11 mouse cellular contexts compared by ENCODE assay signal in the genomic region with DNA sequence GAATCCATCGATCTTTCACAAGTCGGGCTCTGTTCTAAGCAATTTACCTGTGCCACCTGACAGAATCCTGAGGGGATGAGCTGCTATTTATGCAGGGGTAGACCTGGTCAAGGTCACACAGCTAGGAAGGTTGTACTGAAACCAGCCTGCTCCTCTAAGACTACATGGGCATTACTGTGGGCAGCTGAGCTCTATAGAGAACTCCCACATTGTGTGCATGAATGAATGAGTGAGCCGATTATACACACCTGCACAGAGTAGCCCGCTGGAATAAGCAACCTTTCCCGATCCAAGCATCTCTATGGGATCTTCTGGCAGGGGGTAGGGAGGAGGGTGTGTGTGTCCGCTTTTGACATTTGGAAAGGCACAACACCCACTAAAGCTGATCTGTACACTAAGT. TPM values are rescaled to one million over a fixed set of nuclear protein-coding genes. Genes with fewer than 3 reads are reported as not detected.
DNase-seq lines count a peak whose midpoint lies in the region; ATAC-seq and TF ChIP-seq lines count a peak whose summit lies in the region.
"Had no signal": no experiment of that assay in that cellular context is flagged by ENCODE, and none has a peak within 500 bp of the region (broad histone marks: within the 10 kb centered on the region; RNA-seq: fewer than 3 reads in every experiment).

No protein-coding gene starts in this region.

- ATAC-seq in kidney, embryonic 14.5 days (ENCODE audit: low FRiP score, low TSS enrichment): peak; percentile 14; the same call in 1 of the 2 replicates
- peak; percentile 23; the same call in 1 of the 2 replicates for ATAC-seq in forebrain, embryonic 16.5 days

- 74% methylated on average over 6 of the region's 6 CpGs for WGBS in kidney, embryonic 14.5 days
- WGBS in forebrain, embryonic 16.5 days: 79% methylated on average over 6 of the region's 6 CpGs
- WGBS in macrophage (ENCODE audit: missing documents): 59% methylated on average over 6 of the region's 6 CpGs

- H3K27me3 ChIP-seq in kidney, embryonic 14.5 days (ENCODE audit: control insufficient read depth, insufficient read depth, low read length): no peaks in the 10 kb centered on the region
- no peaks in the 10 kb centered on the region for H3K27me3 ChIP-seq in forebrain, embryonic 16.5 days (replicated peaks; ENCODE audit: control insufficient read depth, insufficient read depth, low read length)

- intact Hi-C loops in gastrocnemius, adult 2 months (cut with DNase I): no loop called here

- TF ChIP-seq CTCF in cortical plate, adult 2 months (IDR thresholded peaks at IDR 0.05; ENCODE audit: extremely low read depth, insufficient read depth, low read length): no peak
- TF ChIP-seq CTCF in gastrocnemius, adult 2 months (IDR thresholded peaks at IDR 0.05): no peak

- H3K4me2 ChIP-seq in kidney, embryonic 14.5 days (replicated peaks; ENCODE audit: low read depth, low read length): no peak overlapping the region
- H3K4me2 ChIP-seq in forebrain, embryonic 16.5 days (ENCODE audit: low read length): no peak overlapping the region

- no peak for DNase-seq in kidney, postnatal 4 days
- no peak for DNase-seq in gastrocnemius, adult 2 months
- DNase-seq in gastrocnemius, postnatal 25 days: no peak
- DNase-seq: lung, postnatal 10 days; thymus, postnatal 25 days had no signal

- TF ChIP-seq POLR2A in cortical plate, adult 2 months (IDR thresholded peaks at IDR 0.05; ENCODE audit: extremely low read depth, insufficient read depth, low read length): no peak

- H3K36me3 ChIP-seq in kidney, embryonic 14.5 days (ENCODE audit: control insufficient read depth, insufficient read depth, low read length): no peaks in the 10 kb centered on the region
- no peaks in the 10 kb centered on the region for H3K36me3 ChIP-seq in forebrain, embryonic 16.5 days (ENCODE audit: control insufficient read depth, insufficient read depth)
- H3K36me3 ChIP-seq in macrophage (ENCODE audit: inconsistent target): no peaks in the 10 kb centered on the region

- H3K4me1 ChIP-seq in kidney, embryonic 14.5 days (ENCODE audit: control insufficient read depth, insufficient read depth, low read length): peaks cover 14% of the 10 kb centered on the region
- peaks cover 11% of the 10 kb centered on the region for H3K4me1 ChIP-seq in cortical plate, adult 2 months (ENCODE audit: control insufficient read depth, insufficient read depth, low read length)
- H3K4me1 ChIP-seq in forebrain, embryonic 16.5 days (replicated peaks; ENCODE audit: control insufficient read depth, insufficient read depth, low read length): peaks cover 6% of the 10 kb centered on the region; the same call in 1 of the 2 replicates

- H3K9ac ChIP-seq in kidney, embryonic 14.5 days (ENCODE audit: low read depth, low read length): no peak overlapping the region
- no peak overlapping the region for H3K9ac ChIP-seq in forebrain, embryonic 16.5 days (replicated peaks; ENCODE audit: low read depth, low read length)

- H3K79me2 ChIP-seq in macrophage (ENCODE audit: inconsistent target): no peaks in the 10 kb centered on the region

- no peaks in the 10 kb centered on the region for H3K9me3 ChIP-seq in kidney, embryonic 14.5 days (ENCODE audit: control insufficient read depth, low read length)
- H3K9me3 ChIP-seq in forebrain, embryonic 16.5 days (ENCODE audit: control insufficient read depth, low read length): no peaks in the 10 kb centered on the region

- H3K27ac ChIP-seq in kidney, embryonic 14.5 days (ENCODE audit: low read depth, low read length): peak overlapping the region; percentile 44; the same call in 1 of the 2 replicates
- peak overlapping the region; percentile 36; the same call in 1 of the 2 replicates for H3K27ac ChIP-seq in cortical plate, adult 2 months (ENCODE audit: insufficient read depth, low read length)
- H3K27ac ChIP-seq in forebrain, embryonic 16.5 days (ENCODE audit: low read length): no peak overlapping the region
- peak overlapping the region; percentile 70 for H3K27ac ChIP-seq in macrophage
- no peak overlapping the region for H3K27ac ChIP-seq in gastrocnemius, adult 2 months

- no peak overlapping the region for H3K4me3 ChIP-seq in kidney, embryonic 14.5 days (ENCODE audit: low read length)
- H3K4me3 ChIP-seq in cortical plate, adult 2 months (ENCODE audit: insufficient read depth, low read length): no peak overlapping the region
- no peak overlapping the region for H3K4me3 ChIP-seq in forebrain, embryonic 16.5 days (replicated peaks; ENCODE audit: low read length)
- H3K4me3 ChIP-seq in macrophage (ENCODE audit: inconsistent target): no peak overlapping the region
- H3K4me3 ChIP-seq in gastrocnemius, adult 2 months: no peak overlapping the region

RNA-seq across cellular contexts. Expression of a gene that starts 31.8 kb away (rescaled TPM):
- polyA plus RNA-seq in kidney, embryonic 14.5 days (2014; fragmentation: Nextera tagmentation; extraction: Ambion mirVana): not detected in 2 replicates
- 0.28 TPM in 1 of 2 replicates, not detected in the other for polyA plus RNA-seq in cortical plate, adult 2 months (2012; rRNA removed)
- polyA plus RNA-seq in forebrain, embryonic 16.5 days (2015; fragmentation: Nextera tagmentation; extraction: Ambion mirVana): not detected in 2 replicates
- not detected for total RNA-seq in macrophage (2018; cell fraction: chromatin; rRNA removed)
- not detected for total RNA-seq in macrophage (2018; cell fraction: cytosol; rRNA removed)
- not detected for total RNA-seq in macrophage (2018; cell fraction: nucleus; rRNA removed)
- polyA plus RNA-seq in macrophage (2018): not detected in 3 replicates
- not detected for total RNA-seq in gastrocnemius, adult 2 months (2021)
- total RNA-seq in gastrocnemius, postnatal 25 days (2021): not detected
- total RNA-seq: hematopoietic stem cell, adult 5-6 weeks; layer of hippocampus, postnatal 25 days had no signal

RNA-seq across cellular contexts. Expression of a gene that starts 46.3 kb away (rescaled TPM):
- polyA plus RNA-seq in kidney, embryonic 14.5 days (2014; fragmentation: Nextera tagmentation; extraction: Ambion mirVana): 9.0 and 9.9 TPM in 2 replicates
- 0.38 and 0.40 TPM in 2 replicates for polyA plus RNA-seq in cortical plate, adult 2 months (2012; rRNA removed)
- 2.7 and 3.3 TPM in 2 replicates for polyA plus RNA-seq in forebrain, embryonic 16.5 days (2015; fragmentation: Nextera tagmentation; extraction: Ambion mirVana)
- not detected for total RNA-seq in macrophage (2018; cell fraction: chromatin; rRNA removed)
- total RNA-seq in macrophage (2018; cell fraction: cytosol; rRNA removed): not detected
- not detected for total RNA-seq in macrophage (2018; cell fraction: nucleus; rRNA removed)
- polyA plus RNA-seq in macrophage (2018): not detected in 3 replicates
- not detected for total RNA-seq in gastrocnemius, adult 2 months (2021)
- not detected for total RNA-seq in gastrocnemius, postnatal 25 days (2021)

RNA-seq across cellular contexts. Expression of a gene that starts 48.6 kb away (rescaled TPM):
- 44.9 and 50.1 TPM in 2 replicates for polyA plus RNA-seq in kidney, embryonic 14.5 days (2014; fragmentation: Nextera tagmentation; extraction: Ambion mirVana)
- 36.2 and 37.2 TPM in 2 replicates for polyA plus RNA-seq in cortical plate, adult 2 months (2012; rRNA removed)
- polyA plus RNA-seq in forebrain, embryonic 16.5 days (2015; fragmentation: Nextera tagmentation; extraction: Ambion mirVana): 26.7 and 26.8 TPM in 2 replicates
- total RNA-seq in macrophage (2018; cell fraction: chromatin; rRNA removed): 100 to 1,000 TPM in 7 of 26 experiments, 10 to 100 TPM in 19; 37.5 to 125 (median 78.1) TPM
- 10 to 100 TPM in 25 of 26 experiments, 1 to 10 TPM in 1; 9.4 to 16.5 (median 12.9) TPM for total RNA-seq in macrophage (2018; cell fraction: cytosol; rRNA removed)
- 100 to 1,000 TPM in 2 of 26 experiments, 10 to 100 TPM in 24; 30.5 to 128 (median 63.7) TPM for total RNA-seq in macrophage (2018; cell fraction: nucleus; rRNA removed)
- polyA plus RNA-seq in macrophage (2018): 9.5 to 12.8 TPM (median 12.5 TPM) in 3 replicates
- 10 to 100 TPM; 16.0 to 17.9 TPM for total RNA-seq in gastrocnemius, adult 2 months (2021)
- total RNA-seq in gastrocnemius, postnatal 25 days (2021): 10 to 100 TPM; 10.9 to 11.0 TPM

Comparison
In these comparisons a context has a peak if more than half of its experiments do, and no peak if none do; other contexts are left out.
1. H3K27ac ChIP-seq: peak in kidney, embryonic 14.5 days (single experiment), cortical plate, adult 2 months (single experiment) and macrophage (single experiment); none in forebrain, embryonic 16.5 days (single experiment) and gastrocnemius, adult 2 months (single experiment).